8 mouse cellular contexts compared by ENCODE assay signal in the genomic region with DNA sequence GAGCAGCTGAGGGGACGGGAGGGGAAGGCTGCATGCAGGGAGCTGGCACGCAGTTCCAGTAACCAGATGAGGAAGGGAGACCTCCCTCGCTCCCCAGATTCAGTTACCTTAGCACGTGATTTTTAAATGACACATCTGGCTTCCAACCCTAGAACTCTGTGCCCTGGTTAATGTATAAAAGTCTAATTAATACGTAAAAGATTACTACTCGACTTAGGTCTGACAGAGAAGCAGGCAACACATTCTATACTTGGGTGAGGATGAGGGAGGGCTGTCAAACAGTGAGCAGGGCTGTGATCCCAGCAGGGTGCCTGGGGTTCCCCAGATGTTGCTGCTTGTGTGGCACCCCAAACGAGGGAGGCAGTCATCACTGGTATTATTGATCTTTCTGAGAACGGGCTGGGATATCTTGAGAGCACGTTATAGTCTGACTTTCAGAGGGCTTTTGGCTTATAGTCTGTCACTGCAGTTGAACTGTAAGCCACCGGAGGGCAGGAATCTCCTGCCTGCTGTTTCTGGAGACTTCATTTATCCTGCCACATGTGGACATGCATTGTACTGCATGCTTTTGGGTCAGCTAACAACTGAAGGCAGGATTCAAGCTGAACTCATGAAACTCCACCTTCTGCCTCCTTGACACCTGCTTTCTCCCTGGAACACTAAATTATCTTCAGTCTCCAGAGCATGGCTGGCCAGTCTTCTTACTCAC.
DNase-seq lines count a peak whose midpoint lies in the region; ATAC-seq and TF ChIP-seq lines count a peak whose summit lies in the region.

No protein-coding gene starts in this region.

- TF ChIP-seq EP300 in stomach, postnatal 0 days (optimal IDR thresholded peaks at IDR 0.05) = no peak

- no peaks in the 10 kb centered on the region for H3K9me3 ChIP-seq in stomach, postnatal 0 days (ENCODE audit: control insufficient read depth, low read length)

- no peak for TF ChIP-seq POLR2A in kidney, adult 2 months (IDR thresholded peaks at IDR 0.05; ENCODE audit: low read depth, low read length)

- no peak overlapping the region for H3K27ac ChIP-seq in kidney, adult 2 months (ENCODE audit: insufficient read depth, low read depth, low read length)
- H3K27ac ChIP-seq in stomach, postnatal 0 days (replicated peaks) = no peak overlapping the region

- intact Hi-C loops in left cerebral cortex, postnatal 4 days (cut with DNase I) = no loop called here

- no peak; the same call in 1 of the 2 replicates for ATAC-seq in stomach, postnatal 0 days (ENCODE audit: low FRiP score, low TSS enrichment)

- 38% methylated on average over 10 of the region's 10 CpGs for WGBS in kidney, adult 2 months
- WGBS in stomach, postnatal 0 days = 76% methylated on average over 10 of the region's 10 CpGs

- 0 out of 2 replicates have a peak, but pooled peaks cover 4% of the 10 kb centered on the region for H3K4me1 ChIP-seq in kidney, adult 2 months (ENCODE audit: control insufficient read depth, insufficient read depth, low read length)
- no peaks in the 10 kb centered on the region for H3K4me1 ChIP-seq in stomach, postnatal 0 days (replicated peaks; ENCODE audit: control insufficient read depth, insufficient read depth)

- no peaks in the 10 kb centered on the region for H3K27me3 ChIP-seq in kidney, adult 2 months (replicated peaks; ENCODE audit: control insufficient read depth, insufficient read depth, low read length)
- H3K27me3 ChIP-seq in stomach, postnatal 0 days (ENCODE audit: control insufficient read depth, insufficient read depth, low read length) = no peaks in the 10 kb centered on the region

- peak; percentile 74 for TF ChIP-seq CTCF in kidney, adult 2 months (conservative IDR thresholded peaks at IDR 0.05; ENCODE audit: insufficient read depth, insufficient read length, low read depth, low read length)
- peak; percentile 91 for TF ChIP-seq CTCF in stomach, postnatal 0 days (IDR thresholded peaks at IDR 0.05; ENCODE audit: low read depth)

- H3K36me3 ChIP-seq in kidney, adult 2 months (ENCODE audit: control insufficient read depth, insufficient read depth, low read length) = no peaks in the 10 kb centered on the region
- H3K36me3 ChIP-seq in stomach, postnatal 0 days (ENCODE audit: control insufficient read depth, insufficient read depth, low read length) = no peaks in the 10 kb centered on the region

- peak; percentile 49 for DNase-seq in left cerebral cortex, postnatal 4 days
- no peak for DNase-seq in left cerebral cortex, adult 11 months (ENCODE audit: low spot score)
- DNase-seq in ES-CJ7 (ENCODE audit: low read depth, low spot score) = peak; percentile 72
- peak; percentile 71 for DNase-seq in adrenal gland, postnatal 14 days
- DNase-seq in kidney, adult 2 months = peak; percentile 74
- DNase-seq in stomach, postnatal 0 days (ENCODE audit: low spot score) = peak; percentile 60
- DNase-seq in spleen, postnatal 14 days (ENCODE audit: low spot score in 2 of 2) = no peak
- no peak for DNase-seq in cerebellum, adult 18-20 months

- no peak overlapping the region for H3K4me3 ChIP-seq in kidney, adult 2 months (ENCODE audit: insufficient read depth, low read depth, low read length)
- H3K4me3 ChIP-seq in stomach, postnatal 0 days (ENCODE audit: low read depth, low read length) = no peak overlapping the region

- no peak overlapping the region for H3K9ac ChIP-seq in stomach, postnatal 0 days (ENCODE audit: low read length)

- H3K4me2 ChIP-seq in stomach, postnatal 0 days (replicated peaks; ENCODE audit: low read depth) = no peak overlapping the region

Comparison
In these comparisons a context has a peak if more than half of its experiments do, and no peak if none do; other contexts are left out.
1. DNase-seq: peak in left cerebral cortex, postnatal 4 days (single experiment), ES-CJ7 (single experiment), adrenal gland, postnatal 14 days (single experiment), kidney, adult 2 months (single experiment) and stomach, postnatal 0 days (single experiment); none in left cerebral cortex, adult 11 months (single experiment), spleen, postnatal 14 days (0 of 2) and cerebellum, adult 18-20 months (0 of 2).